Mouse (Mus musculus): ENCODE measurements around the gene Vdr. TPM values are rescaled to one million over a fixed set of nuclear protein-coding genes. Genes with fewer than 3 reads are reported as not detected.
A peak's percentile ranks its signal among the peaks of the same experiment; 100 is the strongest.

Gene Vdr
- polyA plus RNA-seq, 2 experiments = 0.11 to 0.15 TPM

DNA sequence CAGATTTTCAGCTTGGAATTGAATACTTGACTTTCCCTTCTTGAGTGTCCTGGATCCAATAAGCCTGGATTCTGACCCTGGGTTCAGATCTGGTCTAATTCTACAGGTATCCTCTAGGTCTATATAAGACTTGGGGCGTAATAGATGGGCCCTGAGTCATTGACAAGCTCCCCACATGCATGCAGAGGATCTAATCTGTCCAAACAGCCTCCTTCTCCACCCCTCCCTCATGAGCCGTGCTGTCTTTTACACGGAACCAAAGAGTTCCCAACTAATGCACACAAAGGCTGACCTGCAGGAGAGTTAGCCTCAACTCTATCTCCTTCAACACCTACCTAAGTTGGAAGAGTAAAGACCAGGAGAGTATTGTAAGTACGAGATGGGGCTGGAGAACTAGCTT is 63.1 kb downstream of the Vdr start:
- Histone ChIP-seq H3K9ac (replicated peaks) (peak overlapping the region; percentile 61), H3K27ac (peak overlapping the region; percentile 70), H3K4me1 (replicated peaks; ENCODE audit: control insufficient read depth in 2 of 2, insufficient read depth in 2 of 2, low read length in 1 of 2) (peaks cover 44 to 79% of the 10 kb centered on the region in 2 experiments), H3K4me3 (ENCODE audit: insufficient read depth in 1 of 2, low read depth in 2 of 2, low read length in 2 of 2) (peak overlapping the region; percentile 1 to 37), H3K36me3 (replicated peaks; ENCODE audit: control insufficient read depth, insufficient read depth, low read depth) (no peaks in the 10 kb centered on the region), H3K9me3 (ENCODE audit: control insufficient read depth, low read length) (no peaks in the 10 kb centered on the region), H3K4me2 (ENCODE audit: low read depth) (peak overlapping the region; percentile 85), H3K27me3 (ENCODE audit: control insufficient read depth, insufficient read depth, low read length) (no peaks in the 10 kb centered on the region)
- WGBS (ENCODE audit: insufficient replicate concordance) = 20% methylated on average over 4 of the region's 4 CpGs
- ATAC-seq (ENCODE audit: insufficient read depth) (peak; percentile 69), DNase-seq (ENCODE audit: low read depth in 3 of 3, low spot score in 3 of 3) (peak in 1 of 3 experiments; percentile 49)
- no peak for TF ChIP-seq CTCF (IDR thresholded peaks at IDR 0.05; ENCODE audit: low read depth)
- TF ChIP-seq EP300 (IDR thresholded peaks at IDR 0.05; ENCODE audit: low read depth) = peak; percentile 43; the same call in 1 of the 2 replicates

- Histone ChIP-seq H3K9me3 (ENCODE audit: control insufficient read depth, low read length) (no peaks in the 10 kb centered on the region), H3K4me2 (ENCODE audit: low read depth) (peak overlapping the region; percentile 85), H3K9ac (replicated peaks) (no peak overlapping the region; the same call in 1 of the 2 replicates), H3K36me3 (replicated peaks; ENCODE audit: control insufficient read depth, insufficient read depth, low read depth) (no peaks in the 10 kb centered on the region), H3K4me1 (replicated peaks; ENCODE audit: control insufficient read depth in 2 of 2, insufficient read depth in 2 of 2, low read length in 1 of 2) (peaks cover 47 to 82% of the 10 kb centered on the region in 2 experiments), H3K27ac (peak overlapping the region; percentile 23), H3K27me3 (ENCODE audit: control insufficient read depth, insufficient read depth, low read length) (no peaks in the 10 kb centered on the region), H3K4me3 (ENCODE audit: insufficient read depth in 1 of 2, low read depth in 2 of 2, low read length in 2 of 2) (no peak overlapping the region)
- no peak for TF ChIP-seq CTCF (IDR thresholded peaks at IDR 0.05; ENCODE audit: low read depth)
- TF ChIP-seq EP300 (IDR thresholded peaks at IDR 0.05; ENCODE audit: low read depth) = no peak
- DNase-seq (ENCODE audit: low read depth in 3 of 3, low spot score in 3 of 3) (no peak), ATAC-seq (ENCODE audit: insufficient read depth) (no peak)
- WGBS (ENCODE audit: insufficient replicate concordance) = 48% methylated on average over 11 of the region's 11 CpGs
Measured at GRCm38 (mm10) chr15:97846121-97846882, 64.1 kb downstream of the Vdr start.

DNA sequence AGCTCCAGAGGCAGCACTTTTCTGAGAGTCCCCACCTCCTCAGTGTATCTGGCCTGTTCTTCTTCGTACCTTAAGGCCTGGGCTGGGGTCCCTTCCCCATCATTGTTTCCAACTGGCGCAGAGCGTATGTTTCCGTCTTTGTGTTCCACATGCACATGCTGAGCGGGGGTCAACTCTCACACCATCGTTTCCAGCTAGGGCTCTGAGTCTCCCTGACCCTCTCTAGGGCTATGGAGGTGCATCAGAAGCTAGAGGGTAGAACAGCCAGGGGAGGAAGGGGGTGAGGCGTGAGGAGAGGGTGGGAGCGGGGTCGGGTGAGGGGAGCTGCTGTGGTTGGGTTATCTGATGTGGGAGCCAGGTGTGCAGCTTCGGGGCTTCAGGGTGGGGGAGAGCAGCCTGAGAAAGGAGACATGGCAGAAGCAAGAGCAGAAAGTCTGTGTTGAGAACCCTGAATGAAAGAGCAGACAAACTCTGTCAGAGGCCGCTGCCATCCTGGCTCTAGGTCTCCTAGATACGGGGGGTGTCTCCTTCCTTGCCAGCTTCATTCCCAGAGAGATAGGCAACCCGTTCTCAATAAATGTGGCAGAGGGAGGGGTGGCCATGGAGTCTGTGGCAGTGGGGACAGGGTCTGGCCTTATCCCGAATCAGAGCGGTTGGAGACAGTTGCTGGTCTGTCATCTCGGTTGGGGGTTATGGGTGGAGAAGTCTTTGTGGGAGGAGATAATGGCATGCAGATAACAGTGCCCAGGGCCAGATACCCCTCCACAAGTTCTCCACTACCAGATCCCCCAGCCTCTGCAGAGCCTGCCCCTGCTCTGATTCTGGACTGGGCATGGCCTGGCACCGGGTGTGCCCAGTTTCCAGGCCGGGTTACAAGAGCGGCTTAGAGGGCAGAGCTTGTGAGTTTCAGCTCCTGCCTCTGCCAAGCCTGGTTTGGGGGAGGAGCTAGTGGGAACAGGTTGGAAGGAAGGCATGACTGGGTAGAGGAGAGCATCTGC is 66.1 kb downstream of the Vdr start, which contains the start of gene Hdac7:
Gene Hdac7, minus strand, starts transcription at position 466 of the 998 bp plus-strand sequence.
- ATAC-seq (ENCODE audit: insufficient read depth) (peak; percentile 66), DNase-seq (ENCODE audit: low read depth in 3 of 3, low spot score in 3 of 3) (peak in 1 of 3 experiments; percentile 42)
- TF ChIP-seq CTCF (IDR thresholded peaks at IDR 0.05; ENCODE audit: low read depth) (no peak), EP300 (IDR thresholded peaks at IDR 0.05; ENCODE audit: low read depth) (peak; percentile 78)
- Histone ChIP-seq H3K36me3 (replicated peaks; ENCODE audit: control insufficient read depth, insufficient read depth, low read depth) (no peaks in the 10 kb centered on the region), H3K4me1 (replicated peaks; ENCODE audit: control insufficient read depth in 2 of 2, insufficient read depth in 2 of 2, low read length in 1 of 2) (peaks cover 40 to 81% of the 10 kb centered on the region in 2 experiments), H3K4me2 (ENCODE audit: low read depth) (peak within 1 kb of the TSS; percentile 64), H3K9me3 (ENCODE audit: control insufficient read depth, low read length) (no peaks in the 10 kb centered on the region), H3K4me3 (ENCODE audit: insufficient read depth in 1 of 2, low read depth in 2 of 2, low read length in 2 of 2) (peak within 1 kb of the TSS; percentile 17 to 53), H3K27ac (peak within 1 kb of the TSS; percentile 59), H3K27me3 (ENCODE audit: control insufficient read depth, insufficient read depth, low read length) (no peaks in the 10 kb centered on the region), H3K9ac (replicated peaks) (peak within 1 kb of the TSS; percentile 37)
- WGBS (ENCODE audit: insufficient replicate concordance) = 18% methylated on average over 19 of the region's 19 CpGs

- TF ChIP-seq CTCF (IDR thresholded peaks at IDR 0.05; ENCODE audit: low read depth) (no peak), EP300 (IDR thresholded peaks at IDR 0.05; ENCODE audit: low read depth) (no peak)
- 0 out of 2 replicates have a peak overlapping the region, but pooled peaks have one; percentile 1 for H3K9ac ChIP-seq (replicated peaks)
- H3K36me3 ChIP-seq (replicated peaks; ENCODE audit: control insufficient read depth, insufficient read depth, low read depth) = no peaks in the 10 kb centered on the region
- no peaks in the 10 kb centered on the region for H3K27me3 ChIP-seq (ENCODE audit: control insufficient read depth, insufficient read depth, low read length)
- WGBS (ENCODE audit: insufficient replicate concordance) = 10% methylated on average over 7 of the region's 7 CpGs
- no peak for DNase-seq (ENCODE audit: low read depth in 3 of 3, low spot score in 3 of 3)
- H3K27ac ChIP-seq = no peak overlapping the region
- no peaks in the 10 kb centered on the region for H3K9me3 ChIP-seq (ENCODE audit: control insufficient read depth, low read length)
- ATAC-seq (ENCODE audit: insufficient read depth) = no peak
- peak overlapping the region in 1 of 2 experiments; percentile 53; a peak in 3 of 4 replicates for H3K4me3 ChIP-seq (ENCODE audit: insufficient read depth in 1 of 2, low read depth in 2 of 2, low read length in 2 of 2)
- H3K4me2 ChIP-seq (ENCODE audit: low read depth) = peak overlapping the region; percentile 64
- peaks cover 32 to 84% of the 10 kb centered on the region in 2 experiments for H3K4me1 ChIP-seq (replicated peaks; ENCODE audit: control insufficient read depth in 2 of 2, insufficient read depth in 2 of 2, low read length in 1 of 2)
Measured at GRCm38 (mm10) chr15:97843247-97843651, 67.2 kb downstream of the Vdr start.

All from liver, embryonic 14.5 days (tissue).